Mouse (Mus musculus): ENCODE measurements at regions not wholly inside any gene's neighbourhood (a gene's known extent, or its start where the extent isn't known, plus 50 kb on each side); places are given as distances from the start of the nearest gene placed in this dataset.

DNA sequence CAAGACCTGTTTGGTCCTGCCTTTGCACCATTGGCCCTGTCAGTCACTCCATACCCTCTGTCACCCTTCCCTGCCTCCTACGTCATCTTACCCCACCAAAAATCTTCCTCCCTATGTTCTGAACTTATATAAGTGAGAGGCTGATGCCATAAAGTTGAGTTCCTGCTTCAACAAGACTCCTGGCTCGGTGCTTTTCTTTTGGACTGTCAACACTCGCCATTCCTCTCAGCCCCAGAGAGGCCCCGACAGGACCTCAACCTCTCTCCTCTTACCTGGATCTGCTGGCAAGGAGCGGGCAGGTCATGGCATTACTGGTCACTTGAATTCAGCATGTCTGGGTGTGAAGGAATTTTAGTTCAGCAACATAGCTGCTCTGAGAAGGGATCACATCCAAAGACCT lies 86.9 kb downstream of the Rnd3 start:
- WGBS, result 86% methylated on average over 5 of the region's 5 CpGs
- no peak for ATAC-seq (ENCODE audit: low FRiP score, low TSS enrichment)
- no peak overlapping the region for H3K27ac ChIP-seq (replicated peaks)

DNA sequence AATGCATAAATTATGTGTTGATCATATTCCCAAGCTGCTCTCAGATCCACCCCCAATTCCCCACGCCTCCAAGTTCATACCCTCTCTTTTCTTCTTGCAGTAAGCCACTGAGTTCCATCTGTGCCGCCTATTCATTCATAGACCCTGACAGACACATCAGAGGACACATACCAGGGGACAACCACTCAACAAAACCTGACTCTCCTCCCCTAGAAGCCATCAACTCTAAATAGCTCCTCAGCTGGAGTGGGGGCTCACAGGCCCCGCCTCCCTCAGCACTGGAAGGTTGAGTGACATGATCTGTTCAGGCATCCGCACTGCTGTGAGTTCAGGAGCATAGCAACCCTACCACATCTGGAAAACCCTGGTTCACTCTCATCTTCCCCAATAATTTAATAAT lies 90.8 kb downstream of the Rnd3 start:
- H3K9ac ChIP-seq (ENCODE audit: low read length), result no peak overlapping the region
- no peaks in the 10 kb centered on the region for H3K4me1 ChIP-seq (replicated peaks; ENCODE audit: control insufficient read depth, insufficient read depth)
- TF ChIP-seq CTCF (IDR thresholded peaks at IDR 0.05; ENCODE audit: low read depth) (no peak), EP300 (optimal IDR thresholded peaks at IDR 0.05) (no peak)
- no peak overlapping the region for H3K27ac ChIP-seq (replicated peaks)
- no peaks in the 10 kb centered on the region for H3K36me3 ChIP-seq (ENCODE audit: control insufficient read depth, insufficient read depth, low read length)
- WGBS, result 85% methylated on average over 4 of the region's 4 CpGs
- no peak overlapping the region for H3K4me2 ChIP-seq (replicated peaks; ENCODE audit: low read depth)
- no peak for ATAC-seq (ENCODE audit: low FRiP score, low TSS enrichment)
- H3K27me3 ChIP-seq (ENCODE audit: control insufficient read depth, insufficient read depth, low read length), result no peaks in the 10 kb centered on the region
- H3K9me3 ChIP-seq (ENCODE audit: control insufficient read depth, low read length), result no peaks in the 10 kb centered on the region
- DNase-seq (ENCODE audit: low spot score), result no peak
- no peak overlapping the region for H3K4me3 ChIP-seq (ENCODE audit: low read depth, low read length)

More for the DNA sequence above, 86.9 kb downstream of the Rnd3 start:
- no peaks in the 10 kb centered on the region for H3K27me3 ChIP-seq (ENCODE audit: control insufficient read depth, insufficient read depth, low read length)
- no peaks in the 10 kb centered on the region for H3K36me3 ChIP-seq (ENCODE audit: control insufficient read depth, insufficient read depth, low read length)
- H3K4me2 ChIP-seq (replicated peaks; ENCODE audit: low read depth), result no peak overlapping the region
- no peaks in the 10 kb centered on the region for H3K9me3 ChIP-seq (ENCODE audit: control insufficient read depth, low read length)
- no peak overlapping the region for H3K9ac ChIP-seq (ENCODE audit: low read length)
- H3K4me3 ChIP-seq (ENCODE audit: low read depth, low read length), result no peak overlapping the region
- H3K4me1 ChIP-seq (replicated peaks; ENCODE audit: control insufficient read depth, insufficient read depth), result no peaks in the 10 kb centered on the region
- TF ChIP-seq CTCF (IDR thresholded peaks at IDR 0.05; ENCODE audit: low read depth), result no peak
- TF ChIP-seq EP300 (optimal IDR thresholded peaks at IDR 0.05), result no peak
- DNase-seq (ENCODE audit: low spot score), result no peak

DNA sequence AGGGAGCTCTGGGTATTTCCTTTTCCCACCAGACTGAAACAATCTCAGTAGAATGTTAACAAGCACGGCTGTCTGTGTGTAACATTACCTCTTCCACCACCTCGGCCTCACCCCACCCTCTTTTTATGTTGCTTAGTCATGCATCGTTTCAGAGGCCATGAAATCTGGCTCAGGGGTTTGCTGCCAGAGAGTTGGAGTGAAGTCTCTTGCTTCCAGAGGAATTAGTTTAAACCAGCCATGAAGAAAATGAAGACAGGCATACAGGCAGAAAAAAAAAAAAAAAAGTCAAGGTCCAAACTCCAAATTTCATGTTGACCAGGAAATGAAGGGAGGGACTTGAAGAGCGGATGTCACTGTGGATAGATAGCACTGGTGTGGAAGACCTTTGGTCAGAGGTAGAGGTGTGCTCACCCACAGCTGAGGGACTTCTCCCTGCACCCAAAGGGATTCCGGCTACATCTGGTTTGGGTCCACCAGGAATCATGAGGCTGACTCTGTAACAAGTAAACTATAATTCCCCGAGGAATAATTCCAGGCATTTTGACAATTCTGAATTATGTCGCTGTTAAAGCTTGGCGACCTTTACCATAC lies 92.7 kb downstream of the Rnd3 start:
- Histone ChIP-seq H3K4me2 (replicated peaks; ENCODE audit: low read depth) (no peak overlapping the region), H3K27ac (replicated peaks) (no peak overlapping the region), H3K9ac (ENCODE audit: low read length) (no peak overlapping the region), H3K9me3 (ENCODE audit: control insufficient read depth, low read length) (no peaks in the 10 kb centered on the region), H3K27me3 (ENCODE audit: control insufficient read depth, insufficient read depth, low read length) (no peaks in the 10 kb centered on the region), H3K4me3 (ENCODE audit: low read depth, low read length) (no peak overlapping the region), H3K36me3 (ENCODE audit: control insufficient read depth, insufficient read depth, low read length) (no peaks in the 10 kb centered on the region), H3K4me1 (replicated peaks; ENCODE audit: control insufficient read depth, insufficient read depth) (no peaks in the 10 kb centered on the region)
- ATAC-seq (ENCODE audit: low FRiP score, low TSS enrichment) (peak; percentile 92), DNase-seq (ENCODE audit: low spot score) (peak; percentile 22)
- 34% methylated on average over 8 of the region's 8 CpGs for WGBS
- TF ChIP-seq EP300 (optimal IDR thresholded peaks at IDR 0.05) (no peak), CTCF (IDR thresholded peaks at IDR 0.05; ENCODE audit: low read depth) (no peak)

DNA sequence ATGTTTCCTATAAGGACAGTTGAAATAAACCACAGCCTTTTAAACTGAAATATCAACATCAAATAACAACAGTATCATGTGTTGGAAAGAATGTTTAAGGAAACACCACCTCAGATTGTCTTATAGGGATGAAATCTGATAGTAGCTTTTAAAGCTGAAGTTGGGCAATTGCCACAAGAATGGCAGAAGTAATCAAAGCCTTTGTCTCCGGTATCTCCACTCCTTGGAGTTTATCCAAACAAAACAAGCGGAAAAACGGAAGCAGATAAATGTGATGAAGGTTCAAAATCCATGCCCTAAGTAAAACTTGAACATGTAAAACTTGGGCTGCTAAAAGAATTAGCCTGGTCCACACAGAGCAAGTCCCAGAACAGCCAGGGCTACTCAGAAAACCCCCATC lies 93.6 kb downstream of the Rnd3 start:
- no peak overlapping the region for H3K4me2 ChIP-seq (replicated peaks; ENCODE audit: low read depth)
- H3K36me3 ChIP-seq (ENCODE audit: control insufficient read depth, insufficient read depth, low read length), result no peaks in the 10 kb centered on the region
- 22% methylated on average over 3 of the region's 3 CpGs for WGBS
- H3K27ac ChIP-seq (replicated peaks), result no peak overlapping the region
- no peak for ATAC-seq (ENCODE audit: low FRiP score, low TSS enrichment)
- no peaks in the 10 kb centered on the region for H3K9me3 ChIP-seq (ENCODE audit: control insufficient read depth, low read length)
- no peaks in the 10 kb centered on the region for H3K27me3 ChIP-seq (ENCODE audit: control insufficient read depth, insufficient read depth, low read length)
- H3K9ac ChIP-seq (ENCODE audit: low read length), result no peak overlapping the region
- no peak overlapping the region for H3K4me3 ChIP-seq (ENCODE audit: low read depth, low read length)
- H3K4me1 ChIP-seq (replicated peaks; ENCODE audit: control insufficient read depth, insufficient read depth), result no peaks in the 10 kb centered on the region
- no peak for DNase-seq (ENCODE audit: low spot score)
- TF ChIP-seq EP300 (optimal IDR thresholded peaks at IDR 0.05) (no peak), CTCF (IDR thresholded peaks at IDR 0.05; ENCODE audit: low read depth) (no peak)

DNA sequence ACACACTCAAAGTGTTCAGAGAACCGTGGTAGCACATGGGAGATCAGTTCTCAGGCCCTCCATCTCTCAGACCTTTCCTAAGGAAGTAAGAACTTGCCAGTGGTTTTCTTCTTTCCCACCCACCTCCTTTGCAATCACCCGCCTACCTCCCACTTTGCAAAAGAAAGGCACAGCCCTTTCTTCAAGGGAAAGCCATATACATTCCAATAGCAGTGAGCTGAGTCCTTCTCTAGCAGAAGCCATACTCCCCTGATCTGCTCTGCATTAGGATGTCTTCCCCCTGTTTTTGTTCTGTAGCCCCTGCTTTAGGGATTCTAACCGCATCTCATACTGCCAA lies 99.1 kb downstream of the Rnd3 start:
- ATAC-seq (ENCODE audit: low FRiP score, low TSS enrichment), result no peak
- no peak overlapping the region for H3K4me2 ChIP-seq (replicated peaks; ENCODE audit: low read depth)
- H3K9ac ChIP-seq (ENCODE audit: low read length), result no peak overlapping the region
- no peaks in the 10 kb centered on the region for H3K36me3 ChIP-seq (ENCODE audit: control insufficient read depth, insufficient read depth, low read length)
- 70% methylated on average over 3 of the region's 3 CpGs for WGBS
- H3K4me1 ChIP-seq (replicated peaks; ENCODE audit: control insufficient read depth, insufficient read depth), result no peaks in the 10 kb centered on the region
- no peak overlapping the region for H3K27ac ChIP-seq (replicated peaks)
- H3K9me3 ChIP-seq (ENCODE audit: control insufficient read depth, low read length), result no peaks in the 10 kb centered on the region
- H3K4me3 ChIP-seq (ENCODE audit: low read depth, low read length), result no peak overlapping the region
- no peak for DNase-seq (ENCODE audit: low spot score)
- no peaks in the 10 kb centered on the region for H3K27me3 ChIP-seq (ENCODE audit: control insufficient read depth, insufficient read depth, low read length)
- TF ChIP-seq CTCF (IDR thresholded peaks at IDR 0.05; ENCODE audit: low read depth), result no peak
- no peak for TF ChIP-seq EP300 (optimal IDR thresholded peaks at IDR 0.05)

DNA sequence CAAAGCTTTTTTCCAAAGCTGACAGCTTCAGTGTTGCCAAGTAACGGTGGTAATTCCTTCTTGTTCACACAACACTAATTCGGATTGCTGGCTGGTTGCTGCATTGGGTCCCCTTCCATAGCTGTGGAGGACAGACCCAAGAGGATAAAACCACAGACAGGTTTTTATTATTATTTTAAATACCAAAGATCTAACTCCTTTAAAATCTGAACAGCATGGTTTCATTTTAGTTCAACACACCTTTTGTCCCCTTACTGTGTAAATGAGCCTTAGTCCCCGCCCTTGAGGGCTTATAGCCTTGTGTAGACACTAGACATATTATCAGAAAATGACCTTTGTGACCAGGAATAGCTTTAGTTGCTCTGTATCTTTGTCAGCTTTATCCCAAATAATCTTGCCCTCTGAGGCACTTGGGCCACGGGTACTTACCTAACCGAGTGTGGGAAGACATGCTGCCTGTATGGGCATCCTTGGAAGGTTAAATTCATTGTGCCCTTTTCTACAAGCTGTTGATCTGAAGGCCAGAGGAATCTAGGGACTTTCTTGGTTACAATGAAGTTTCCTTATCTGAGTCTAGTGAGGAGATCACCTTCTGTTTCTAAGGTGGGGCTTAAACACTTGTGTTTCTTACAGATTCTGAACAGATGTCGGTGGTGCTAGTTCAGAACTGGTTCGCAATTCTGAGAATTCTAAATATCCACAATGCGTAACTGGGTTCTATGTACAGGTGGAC lies 99.6 kb downstream of the Rnd3 start:
- Histone ChIP-seq H3K27me3 (ENCODE audit: control insufficient read depth, insufficient read depth, low read length) (no peaks in the 10 kb centered on the region), H3K9ac (ENCODE audit: low read length) (no peak overlapping the region), H3K9me3 (ENCODE audit: control insufficient read depth, low read length) (no peaks in the 10 kb centered on the region), H3K4me1 (replicated peaks; ENCODE audit: control insufficient read depth, insufficient read depth) (no peaks in the 10 kb centered on the region), H3K4me3 (ENCODE audit: low read depth, low read length) (no peak overlapping the region), H3K27ac (replicated peaks) (no peak overlapping the region), H3K36me3 (ENCODE audit: control insufficient read depth, insufficient read depth, low read length) (no peaks in the 10 kb centered on the region), H3K4me2 (replicated peaks; ENCODE audit: low read depth) (no peak overlapping the region)
- ATAC-seq (ENCODE audit: low FRiP score, low TSS enrichment) (no peak), DNase-seq (ENCODE audit: low spot score) (no peak)
- WGBS, result 58% methylated on average over 8 of the region's 8 CpGs
- TF ChIP-seq CTCF (IDR thresholded peaks at IDR 0.05; ENCODE audit: low read depth) (no peak), EP300 (optimal IDR thresholded peaks at IDR 0.05) (no peak)
